Comparison of ENCODE assay signal across 10 mouse cellular contexts in genomic region chr13:56103796-56104746, GRCm38 (mm10). TPM values are rescaled to one million over a fixed set of nuclear protein-coding genes. Genes with fewer than 3 reads are reported as not detected.
DNase-seq lines count a peak whose midpoint lies in the region; ATAC-seq and TF ChIP-seq lines count a peak whose summit lies in the region.
"Had no signal": no experiment of that assay in that cellular context is flagged by ENCODE, and none has a peak within 500 bp of the region (broad histone marks: within the 10 kb centered on the region; RNA-seq: fewer than 3 reads in every experiment).

No protein-coding gene starts in this region.

- 0 out of 2 replicates have a peak overlapping the region, but pooled peaks have one; percentile 74 for H3K27ac ChIP-seq in lung, embryonic 15.5 days
- peak overlapping the region; percentile 79 for H3K27ac ChIP-seq in intestine, embryonic 16.5 days (ENCODE audit: low read length)
- H3K27ac ChIP-seq in neural tube, embryonic 13.5 days (replicated peaks), result peak overlapping the region; percentile 84
- H3K27ac ChIP-seq in lung, postnatal 0 days (ENCODE audit: low read length), result no peak overlapping the region
- H3K27ac ChIP-seq: liver, embryonic 14.5 days had no signal

- no peak overlapping the region for H3K4me3 ChIP-seq in lung, embryonic 15.5 days
- H3K4me3 ChIP-seq in intestine, embryonic 16.5 days (ENCODE audit: low read length), result no peak overlapping the region
- H3K4me3 ChIP-seq in neural tube, embryonic 13.5 days, result no peak overlapping the region
- H3K4me3 ChIP-seq in lung, postnatal 0 days (ENCODE audit: low read depth, low read length), result no peak overlapping the region
- H3K4me3 ChIP-seq: embryonic facial prominence, embryonic 12.5 days had no signal

- peaks cover 45% of the 10 kb centered on the region for H3K4me1 ChIP-seq in lung, embryonic 15.5 days
- peaks cover 41% of the 10 kb centered on the region for H3K4me1 ChIP-seq in intestine, embryonic 16.5 days (ENCODE audit: control insufficient read depth, insufficient read depth, low read length)
- H3K4me1 ChIP-seq in neural tube, embryonic 13.5 days (replicated peaks), result peaks cover 55% of the 10 kb centered on the region
- no peaks in the 10 kb centered on the region; the same call in 1 of the 2 replicates for H3K4me1 ChIP-seq in lung, postnatal 0 days (ENCODE audit: insufficient read depth, low read depth, low read length)

- WGBS in lung, embryonic 15.5 days, result 90% methylated on average over 26 of the region's 26 CpGs
- 91% methylated on average over 26 of the region's 26 CpGs for WGBS in intestine, embryonic 16.5 days
- 81% methylated on average over 26 of the region's 26 CpGs for WGBS in neural tube, embryonic 13.5 days
- 92% methylated on average over 26 of the region's 26 CpGs for whole genome bisulfite sequencing in lung, postnatal 0 days

- ATAC-seq in lung, embryonic 15.5 days (ENCODE audit: borderline replicate concordance, extremely low read depth, low FRiP score, low TSS enrichment), result no peak
- ATAC-seq in intestine, embryonic 16.5 days, result no peak
- ATAC-seq in neural tube, embryonic 13.5 days (ENCODE audit: low read depth), result peak; percentile 37; the same call in 1 of the 2 replicates
- ATAC-seq in lung, postnatal 0 days, result no peak

- no peaks in the 10 kb centered on the region for H3K9me3 ChIP-seq in lung, embryonic 15.5 days
- H3K9me3 ChIP-seq in intestine, embryonic 16.5 days (ENCODE audit: control insufficient read depth, low read length), result no peaks in the 10 kb centered on the region
- no peaks in the 10 kb centered on the region for H3K9me3 ChIP-seq in neural tube, embryonic 13.5 days
- H3K9me3 ChIP-seq in lung, postnatal 0 days (ENCODE audit: low read length), result no peaks in the 10 kb centered on the region
- H3K9me3 ChIP-seq: embryonic facial prominence, embryonic 12.5 days had no signal

- H3K4me2 ChIP-seq in lung, embryonic 15.5 days, result no peak overlapping the region
- H3K4me2 ChIP-seq in intestine, embryonic 16.5 days (ENCODE audit: low read depth, low read length), result no peak overlapping the region
- H3K4me2 ChIP-seq in neural tube, embryonic 13.5 days, result no peak overlapping the region
- H3K4me2 ChIP-seq in lung, postnatal 0 days (replicated peaks; ENCODE audit: low read depth, low read length), result no peak overlapping the region
- H3K4me2 ChIP-seq: embryonic facial prominence, embryonic 12.5 days had no signal

- peaks cover 23% of the 10 kb centered on the region; the same call in 1 of the 2 replicates for H3K36me3 ChIP-seq in lung, embryonic 15.5 days
- H3K36me3 ChIP-seq in intestine, embryonic 16.5 days (ENCODE audit: control insufficient read depth, insufficient read depth, low read length), result peaks cover 13% of the 10 kb centered on the region; the same call in 1 of the 2 replicates
- peaks cover 36% of the 10 kb centered on the region for H3K36me3 ChIP-seq in neural tube, embryonic 13.5 days
- peaks cover 9% of the 10 kb centered on the region; the same call in 1 of the 2 replicates for H3K36me3 ChIP-seq in lung, postnatal 0 days (ENCODE audit: insufficient read depth, low read length)

- TF ChIP-seq EP300 in lung, postnatal 0 days (IDR thresholded peaks at IDR 0.05), result no peak

- no peak for TF ChIP-seq CTCF in lung, postnatal 0 days (IDR thresholded peaks at IDR 0.05)

- H3K9ac ChIP-seq in lung, embryonic 15.5 days, result no peak overlapping the region
- no peak overlapping the region for H3K9ac ChIP-seq in intestine, embryonic 16.5 days (ENCODE audit: low read depth, low read length)
- H3K9ac ChIP-seq in neural tube, embryonic 13.5 days, result no peak overlapping the region
- H3K9ac ChIP-seq in lung, postnatal 0 days (replicated peaks; ENCODE audit: low read depth), result no peak overlapping the region
- H3K9ac ChIP-seq: embryonic facial prominence, embryonic 12.5 days; liver, embryonic 14.5 days had no signal

- DNase-seq in lung, adult 18-20 months, result no peak
- DNase-seq in cerebellum, postnatal 10 days, result peak; percentile 69 to 76
- DNase-seq in heart, postnatal 25 days (ENCODE audit: low spot score), result no peak
- DNase-seq in adrenal gland, postnatal 25 days, result no peak
- DNase-seq in lung, postnatal 0 days (ENCODE audit: low spot score), result no peak

- H3K27me3 ChIP-seq in lung, embryonic 15.5 days, result no peaks in the 10 kb centered on the region
- no peaks in the 10 kb centered on the region for H3K27me3 ChIP-seq in intestine, embryonic 16.5 days (replicated peaks; ENCODE audit: control insufficient read depth, insufficient read depth, low read length)
- H3K27me3 ChIP-seq in neural tube, embryonic 13.5 days, result no peaks in the 10 kb centered on the region
- H3K27me3 ChIP-seq in lung, postnatal 0 days (replicated peaks; ENCODE audit: insufficient read depth, low read length), result no peaks in the 10 kb centered on the region
- H3K27me3 ChIP-seq: embryonic facial prominence, embryonic 12.5 days had no signal

- intact Hi-C loops in heart, postnatal 25 days (cut with DNase I), result no loop called here

RNA-seq across cellular contexts. Expression of gene H2afy, which starts 32.1 kb away (rescaled TPM):
- 317 and 326 TPM in 2 replicates for polyA plus RNA-seq in lung, embryonic 15.5 days (2015; fragmentation: Nextera tagmentation; extraction: Ambion mirVana)
- polyA plus RNA-seq in intestine, embryonic 16.5 days (2015; fragmentation: Nextera tagmentation; extraction: Ambion mirVana), result 235 and 246 TPM in 2 replicates
- polyA plus RNA-seq in neural tube, embryonic 13.5 days (2015; fragmentation: Nextera tagmentation; extraction: Ambion mirVana), result 367 and 382 TPM in 2 replicates
- 10 to 100 TPM; 50.9 to 53.9 TPM for total RNA-seq in heart, postnatal 25 days (2021)
- 128 and 133 TPM in 2 replicates for total RNA-seq in adrenal gland, postnatal 25 days (2021)
- polyA plus RNA-seq in lung, postnatal 0 days (2015; fragmentation: Nextera tagmentation; extraction: Ambion mirVana), result 126 and 138 TPM in 2 replicates

Comparison
In these comparisons a context has a peak if more than half of its experiments do, and no peak if none do; other contexts are left out.
1. DNase-seq: peak in cerebellum, postnatal 10 days (2 of 2); none in lung, adult 18-20 months (0 of 2), heart, postnatal 25 days (single experiment), adrenal gland, postnatal 25 days (single experiment) and lung, postnatal 0 days (single experiment).